Mouse (Mus musculus) MEL (cell line): ENCODE data around the gene Chp1.
A peak's percentile ranks its signal among the peaks of the same experiment; 100 is the strongest.

Experiments
- CTCF ChIP-seq, 3 experiments: IDR thresholded peaks in 2 of 3; conservative IDR thresholded peaks in 1 of 3; 2 replicates each; pipeline ENCODE4 v1.5.1; 2011 to 2012; ENCODE audit warnings: low read length in 3 of 3, low read depth in 2 of 3, mild to moderate bottlenecking in 2 of 3, improper control_type of control experiment in 1 of 3, inconsistent platforms in 1 of 3, mixed read lengths in 1 of 3, moderate library complexity in 1 of 3; ENCODE audit not compliant: control insufficient read depth in 1 of 3, insufficient read depth in 1 of 3, poor library complexity in 1 of 3, severe bottlenecking in 1 of 3
- E2F4 ChIP-seq: IDR thresholded peaks from 2 replicates; pipeline ENCODE4 v1.6.1; 2011; ENCODE audit warnings: low read depth, low read length, improper control_type of control experiment, borderline replicate concordance
- EP300 ChIP-seq, 2 experiments: IDR thresholded peaks; 2 replicates each; pipeline ENCODE4 v1.6.1; 2011; ENCODE audit warnings: improper control_type of control experiment in 2 of 2, low read length in 2 of 2, low read depth in 1 of 2, mild to moderate bottlenecking in 1 of 2
- GATA1 ChIP-seq: IDR thresholded peaks from 2 replicates; pipeline ENCODE4 v1.6.1; 2011; ENCODE audit warnings: low read depth, low read length, improper control_type of control experiment
- JUND ChIP-seq: IDR thresholded peaks from 2 replicates; pipeline ENCODE4 v1.6.1; 2011; ENCODE audit warnings: low read depth, mild to moderate bottlenecking, improper control_type of control experiment, low read length
- MAFK ChIP-seq: IDR thresholded peaks from 2 replicates; pipeline ENCODE4 v1.6.1; 2011; ENCODE audit warnings: low read depth, mild to moderate bottlenecking, low read length, improper control_type of control experiment, borderline replicate concordance
- POLR2A ChIP-seq, 2 experiments: IDR thresholded peaks; 2 replicates each; pipeline ENCODE4 v1.6.1; 2011 to 2012; ENCODE audit warnings: low read length in 2 of 2, mild to moderate bottlenecking in 2 of 2, control low read depth in 1 of 2, improper control_type of control experiment in 1 of 2, low read depth in 1 of 2, moderate library complexity in 1 of 2; ENCODE audit not compliant: control insufficient read depth in 1 of 2, insufficient read depth in 1 of 2, poor library complexity in 1 of 2
- SIN3A ChIP-seq: IDR thresholded peaks from 2 replicates; pipeline ENCODE4 v1.6.1; 2012; ENCODE audit warnings: low read length, improper control_type of control experiment, inconsistent platforms
- TCF12 ChIP-seq: IDR thresholded peaks from 2 replicates; pipeline ENCODE4 v1.6.1; 2014; ENCODE audit warnings: low read depth, mild to moderate bottlenecking, inconsistent platforms, low read length, improper control_type of control experiment, moderate library complexity
- ZC3H11A ChIP-seq: IDR thresholded peaks from 2 replicates; pipeline ENCODE4 v1.6.1; 2012; ENCODE audit warnings: low read depth, mild to moderate bottlenecking, inconsistent platforms, low read length, improper control_type of control experiment

- TF ChIP-seq JUND (no peak), CTCF (IDR thresholded peaks at IDR 0.05 in 2 of 3, conservative IDR thresholded peaks at IDR 0.05 in 1 of 3; ENCODE audit: control insufficient read depth in 1 of 3, insufficient read depth in 1 of 3, low read depth in 2 of 3, low read length in 3 of 3, poor library complexity in 1 of 3, severe bottlenecking in 1 of 3) (no peak), GATA1 (no peak; the same call in 1 of the 2 replicates), POLR2A (IDR thresholded peaks at IDR 0.05; ENCODE audit: control insufficient read depth in 1 of 2, insufficient read depth in 1 of 2, low read depth in 1 of 2, low read length in 2 of 2, poor library complexity in 1 of 2) (peak; percentile 80 to 90), EP300 (IDR thresholded peaks at IDR 0.05; ENCODE audit: low read depth in 1 of 2, low read length in 2 of 2) (no peak), TCF12 (peak; percentile 12; the same call in 1 of the 2 replicates), SIN3A (no peak; the same call in 1 of the 2 replicates), ZC3H11A (no peak), MAFK (no peak), E2F4 (peak; percentile 96)
These were observed 46.9 kb downstream of the Chp1 start for GRCm38 (mm10) chr2:119594113-119594981.
